Mouse (Mus musculus): ENCODE measurements around the gene Olfr1181. TPM values are rescaled to one million over a fixed set of nuclear protein-coding genes. Genes with fewer than 3 reads are reported as not detected.

The Olfr1181 gene
- under 1 TPM in 1 of 2 experiments, not detected in 1; 0.16 TPM for polyA plus RNA-seq (2017; shearing (Covaris generic))

DNA sequence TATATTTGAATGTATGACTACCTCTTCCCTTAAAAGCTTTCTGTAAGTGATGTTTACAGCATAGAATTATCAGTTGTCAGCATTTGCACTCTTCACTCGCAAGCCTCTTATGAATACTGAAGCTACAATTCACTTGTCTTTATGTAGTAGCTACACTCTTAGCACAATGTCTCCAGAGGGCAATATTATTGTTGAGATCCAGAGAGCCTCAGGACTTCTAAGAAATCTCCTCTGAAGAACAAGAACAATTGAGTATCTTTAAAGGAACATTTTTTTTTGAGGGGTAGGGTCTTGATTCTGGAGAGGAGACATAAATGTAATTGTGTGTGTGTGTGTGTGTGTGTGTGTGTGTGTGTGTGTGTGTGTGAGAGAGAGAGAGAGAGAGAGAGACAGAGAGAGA is at the start of gene Olfr1181:
TSS of gene Olfr1181 (minus strand) at position 101 of the 400 bp plus-strand sequence.

DNA sequence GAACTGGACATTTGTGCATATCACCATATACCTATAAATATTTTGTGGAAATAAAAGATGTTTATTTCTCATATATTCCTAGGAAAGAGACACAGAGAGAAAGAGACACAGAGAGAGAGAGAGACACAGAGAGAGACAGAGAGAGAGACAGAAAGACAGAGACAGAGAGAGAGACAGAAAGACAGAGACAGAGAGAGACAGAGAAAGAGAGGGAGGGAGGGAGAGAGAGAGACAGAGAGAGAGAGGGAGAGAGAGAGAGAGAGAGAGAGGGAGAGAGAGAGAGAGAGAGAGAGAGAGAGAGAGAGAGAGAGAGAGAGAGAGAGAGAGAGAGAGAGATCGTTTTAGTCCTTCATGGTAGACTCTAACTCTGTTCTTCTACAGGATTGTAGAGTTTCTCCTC is 28.6 kb upstream of the Olfr1181 start, which contains the start of gene Olfr1183:
TSS of gene Olfr1183 (plus strand) at position 301 of the 400 bp plus-strand sequence.

DNA sequence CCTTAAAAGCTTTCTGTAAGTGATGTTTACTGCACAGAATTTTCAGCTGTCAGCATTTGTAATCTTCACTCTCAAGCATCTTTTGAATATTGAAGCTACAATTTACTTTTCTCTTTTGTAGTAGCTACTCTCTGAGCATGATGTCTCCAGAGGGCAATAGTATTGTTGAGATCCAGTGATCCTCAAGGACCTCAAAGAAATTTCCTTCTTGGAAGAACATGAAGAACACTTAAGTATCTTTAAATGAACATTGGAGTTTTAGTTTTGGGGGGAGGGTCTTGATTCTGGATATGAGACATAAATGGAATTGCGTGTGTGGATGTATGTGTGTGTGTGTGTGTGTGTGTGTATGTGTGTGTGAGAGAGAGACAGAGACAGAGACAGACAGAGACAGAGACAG is 23.1 kb upstream of the Olfr1181 start, which contains the start of gene Gm13757:
TSS of gene Gm13757 (minus strand) at position 101 of the 400 bp plus-strand sequence.

DNA sequence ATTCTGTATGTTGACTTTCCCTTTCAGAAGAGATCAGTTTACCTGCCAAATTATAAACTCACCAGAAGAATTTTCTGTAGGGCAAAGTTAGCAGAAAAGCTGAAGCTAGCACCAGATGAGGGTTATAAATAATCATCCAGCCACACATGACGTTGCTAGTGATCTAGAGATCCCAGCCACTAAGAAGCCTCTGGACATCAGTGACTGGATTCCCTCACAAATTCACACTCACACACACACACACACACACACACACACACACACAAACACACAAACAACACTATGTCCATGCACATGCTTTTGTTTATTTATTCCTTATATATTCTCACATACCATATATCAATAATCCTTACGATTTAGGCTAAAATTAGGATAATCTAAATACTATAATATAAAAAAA is 6.9 kb downstream of the Olfr1181 start, which contains the start of gene Olfr1180:
TSS of gene Olfr1180 (minus strand) at position 101 of the 400 bp plus-strand sequence.

DNA sequence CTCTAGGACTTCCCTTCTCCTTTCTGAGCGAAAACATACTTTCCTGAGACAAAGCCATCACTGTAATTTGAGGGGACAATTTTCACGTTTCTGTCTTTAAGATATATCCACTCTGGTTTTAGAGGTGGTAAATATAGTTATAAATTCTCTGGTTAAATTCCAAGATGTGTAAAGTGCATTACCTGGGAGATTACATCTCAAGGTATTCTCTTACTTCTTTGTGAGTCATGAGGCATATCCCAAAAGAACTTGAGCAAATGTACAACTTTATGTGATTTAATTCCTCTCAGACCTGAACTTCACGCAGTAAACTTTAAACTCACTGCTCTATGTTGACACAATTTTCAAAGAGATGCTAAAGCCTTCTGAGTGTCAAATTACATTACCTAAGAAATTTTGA is 19.6 kb downstream of the Olfr1181 start, which contains the start of gene Olfr1179:
TSS of gene Olfr1179 (minus strand) at position 101 of the 400 bp plus-strand sequence.

DNA sequence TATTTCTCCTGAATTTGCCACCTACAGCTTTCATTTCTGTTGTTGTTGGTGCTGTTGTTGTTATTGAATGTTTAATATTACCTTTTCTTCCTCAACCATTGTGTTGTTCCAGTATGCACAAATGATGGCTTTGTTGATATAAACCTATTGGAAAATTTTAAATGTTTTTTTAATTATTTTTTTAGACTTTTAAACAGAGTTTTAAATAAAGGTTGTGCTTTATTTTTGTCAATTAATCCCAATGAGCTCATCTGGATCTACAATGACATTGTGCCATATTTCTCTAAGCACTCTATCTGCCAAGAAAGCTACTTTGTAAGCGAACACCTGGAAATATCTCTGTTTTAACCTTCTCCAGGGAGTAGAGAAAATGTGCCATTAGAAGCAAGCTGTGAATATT is 39.2 kb downstream of the Olfr1181 start, which contains the start of gene Olfr1178:
TSS of gene Olfr1178 (plus strand) at position 301 of the 400 bp plus-strand sequence.

Other genes starting within 250 kb of the Olfr1181 start
- gene Olfr1168, start 244.3 kb downstream of the Olfr1181 start, polyA plus RNA-seq (2017; shearing (Covaris generic)) = not detected
- not detected for gene Olfr1170, start 197.8 kb downstream of the Olfr1181 start, polyA plus RNA-seq (2017; shearing (Covaris generic))
- gene Olfr1173, start 146.3 kb downstream of the Olfr1181 start, polyA plus RNA-seq (2017; shearing (Covaris generic)) = under 1 TPM in 1 of 2 experiments, not detected in 1; 0.15 TPM
- gene Olfr1174-ps, start 111.0 kb downstream of the Olfr1181 start, polyA plus RNA-seq (2017; shearing (Covaris generic)) = not detected
- under 1 TPM in 1 of 2 experiments, not detected in 1; 0.14 TPM for gene Olfr1175-ps, start 99.0 kb downstream of the Olfr1181 start, polyA plus RNA-seq (2017; shearing (Covaris generic))
- under 1 TPM in 1 of 2 experiments, not detected in 1; 0.19 TPM for gene Olfr1176, start 89.5 kb downstream of the Olfr1181 start, polyA plus RNA-seq (2017; shearing (Covaris generic))
- not detected for gene Olfr1177-ps, start 79.7 kb downstream of the Olfr1181 start, polyA plus RNA-seq (2017; shearing (Covaris generic))
- under 1 TPM; 0.02 to 0.28 TPM for gene Olfr1178, start 39.1 kb downstream of the Olfr1181 start, polyA plus RNA-seq (2017; shearing (Covaris generic))
- gene Olfr1179, start 19.7 kb downstream of the Olfr1181 start, polyA plus RNA-seq (2017; shearing (Covaris generic)) = not detected
- not detected for gene Olfr1180, start 7.0 kb downstream of the Olfr1181 start, polyA plus RNA-seq (2017; shearing (Covaris generic))
- gene Gm13757, start 23.0 kb upstream of the Olfr1181 start, polyA plus RNA-seq (2017; shearing (Covaris generic)) = under 1 TPM in 1 of 2 experiments, not detected in 1; 0.08 TPM
- under 1 TPM in 1 of 2 experiments, not detected in 1; 0.35 TPM for gene Olfr1183, start 28.7 kb upstream of the Olfr1181 start, polyA plus RNA-seq (2017; shearing (Covaris generic))
- gene Olfr1184, start 57.4 kb upstream of the Olfr1181 start, polyA plus RNA-seq (2017; shearing (Covaris generic)) = under 1 TPM in 1 of 2 experiments, not detected in 1; 0.64 TPM
- under 1 TPM in 1 of 2 experiments, not detected in 1; 0.13 TPM for gene Olfr1185-ps1, start 67.1 kb upstream of the Olfr1181 start, polyA plus RNA-seq (2017; shearing (Covaris generic))
- under 1 TPM in 1 of 2 experiments, not detected in 1; 0.12 TPM for gene Olfr1186, start 92.4 kb upstream of the Olfr1181 start, polyA plus RNA-seq (2017; shearing (Covaris generic))
- gene Olfr1188, start 130.8 kb upstream of the Olfr1181 start, polyA plus RNA-seq (2017; shearing (Covaris generic)) = under 1 TPM in 1 of 2 experiments, not detected in 1; 0.17 TPM
- not detected for gene Olfr1189, start 160.3 kb upstream of the Olfr1181 start, polyA plus RNA-seq (2017; shearing (Covaris generic))
- gene Olfr1191-ps1, start 214.4 kb upstream of the Olfr1181 start, polyA plus RNA-seq (2017; shearing (Covaris generic)) = under 1 TPM in 1 of 2 experiments, not detected in 1; 0.34 TPM
- under 1 TPM in 1 of 2 experiments, not detected in 1; 0.21 TPM for gene Olfr1192-ps1, start 222.3 kb upstream of the Olfr1181 start, polyA plus RNA-seq (2017; shearing (Covaris generic))
- gene Olfr1193, start 249.5 kb upstream of the Olfr1181 start, polyA plus RNA-seq (2017; shearing (Covaris generic)) = under 1 TPM; 0.16 to 0.23 TPM